Mouse (Mus musculus): Measurements from ENCODE around the gene Spsb4. TPM values are rescaled to one million over a fixed set of nuclear protein-coding genes. Genes with fewer than 3 reads are reported as not detected.

Spsb4 gene
- polyA plus RNA-seq, 1 experiment from 2014 or later = 1.2 TPM

GRCm38 (mm10) chr9:96893582-96893981, 125.1 kb downstream of the Spsb4 start:
- no peak overlapping the region for H3K9ac ChIP-seq
- no peak overlapping the region for H3K4me3 ChIP-seq (replicated peaks)
- H3K27me3 ChIP-seq = peaks cover 25% of the 10 kb centered on the region
- no peak for ATAC-seq (ENCODE audit: insufficient read depth)
- no peak overlapping the region for H3K4me2 ChIP-seq
- no peaks in the 10 kb centered on the region for H3K36me3 ChIP-seq (replicated peaks)
- no peak overlapping the region for H3K27ac ChIP-seq (replicated peaks)
- H3K4me1 ChIP-seq (replicated peaks) = no peaks in the 10 kb centered on the region
- 47% methylated on average over 5 of the region's 5 CpGs for WGBS (ENCODE audit: insufficient replicate concordance)
- no peaks in the 10 kb centered on the region for H3K9me3 ChIP-seq (replicated peaks)

Other genes starting within 250 kb of the Spsb4 start
- 5.5 and 6.1 TPM in 2 replicates for gene Pxylp1, start 126.2 kb downstream of the Spsb4 start, polyA plus RNA-seq (2015; fragmentation: Nextera tagmentation; extraction: Ambion mirVana)
- 7.6 and 8.4 TPM in 2 replicates for gene Slc25a36, start 92.3 kb upstream of the Spsb4 start, polyA plus RNA-seq (2015; fragmentation: Nextera tagmentation; extraction: Ambion mirVana)

Measured in liver, embryonic 15.5 days (tissue).